Mouse (Mus musculus): ENCODE data around the gene Ap3d1. TPM values are rescaled to one million over a fixed set of nuclear protein-coding genes. Genes with fewer than 3 reads are reported as not detected.

Gene Ap3d1
- polyA plus RNA-seq, 1 experiment from 2014 or later, result 59.3 TPM

DNA sequence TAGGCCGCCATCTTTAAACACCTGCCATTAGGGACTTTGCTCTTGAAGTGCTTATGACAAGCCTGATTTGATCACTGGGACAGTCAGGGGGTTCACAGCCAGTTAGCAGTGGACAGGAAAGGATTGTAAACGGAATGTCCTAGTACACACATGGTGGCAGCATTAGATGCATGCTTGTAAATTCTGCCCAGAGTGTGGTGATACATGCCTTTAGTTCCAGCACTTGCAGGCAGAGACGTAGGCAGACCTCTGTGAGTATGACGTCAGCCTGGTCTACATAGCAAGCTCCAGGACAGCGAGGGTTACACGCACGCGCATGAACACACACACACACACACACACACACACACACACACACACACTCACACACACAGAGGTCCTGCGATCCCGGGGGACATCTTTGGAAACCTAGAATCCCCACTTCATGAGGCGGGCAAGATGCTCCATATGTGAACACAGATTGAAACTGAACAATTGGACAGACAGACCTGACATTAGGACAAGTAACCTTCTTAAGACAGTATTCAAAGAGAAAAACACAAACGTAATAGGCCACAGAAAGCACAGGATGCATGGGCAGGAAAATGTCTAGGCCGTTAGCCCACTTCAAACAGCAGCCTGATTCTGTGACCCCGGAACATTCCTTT, 83.7 kb downstream of the Ap3d1 start:
- no peak overlapping the region for H3K4me3 ChIP-seq (ENCODE audit: low read depth, low read length)
- no peaks in the 10 kb centered on the region for H3K36me3 ChIP-seq (ENCODE audit: control insufficient read depth, insufficient read depth, low read length)
- 85% methylated on average over 14 of the region's 14 CpGs for WGBS (ENCODE audit: insufficient replicate concordance)
- H3K27ac ChIP-seq (ENCODE audit: low read depth, low read length), result no peak overlapping the region
- H3K9me3 ChIP-seq (replicated peaks; ENCODE audit: control insufficient read depth, low read length), result no peaks in the 10 kb centered on the region
- H3K4me1 ChIP-seq (ENCODE audit: control insufficient read depth, insufficient read depth, low read length), result peaks cover 22% of the 10 kb centered on the region
- no peak overlapping the region for H3K4me2 ChIP-seq
- no peaks in the 10 kb centered on the region for H3K27me3 ChIP-seq (ENCODE audit: control insufficient read depth, insufficient read depth, low read length)
- no peak for ATAC-seq (replicated peaks; ENCODE audit: insufficient number of reproducible peaks, low FRiP score, low TSS enrichment)
- H3K9ac ChIP-seq (ENCODE audit: low read depth, low read length), result no peak overlapping the region

Other genes with a start within 250 kb of the Ap3d1 start
- gene Onecut3, start 247.4 kb downstream of the Ap3d1 start, polyA plus RNA-seq (2014; fragmentation: Nextera tagmentation; extraction: Ambion mirVana), result 0.04 TPM in 1 of 2 replicates, not detected in the other
- 0.09 TPM in 1 of 2 replicates, not detected in the other for gene Atp8b3, start 203.1 kb downstream of the Ap3d1 start, polyA plus RNA-seq (2014; fragmentation: Nextera tagmentation; extraction: Ambion mirVana)
- gene Rexo1, start 180.7 kb downstream of the Ap3d1 start, polyA plus RNA-seq (2014; fragmentation: Nextera tagmentation; extraction: Ambion mirVana), result 18.0 and 18.1 TPM in 2 replicates
- 4.9 and 5.5 TPM in 2 replicates for gene Klf16, start 164.9 kb downstream of the Ap3d1 start, polyA plus RNA-seq (2014; fragmentation: Nextera tagmentation; extraction: Ambion mirVana)
- 94.3 and 100 TPM in 2 replicates for gene Abhd17a, start 151.9 kb downstream of the Ap3d1 start, polyA plus RNA-seq (2014; fragmentation: Nextera tagmentation; extraction: Ambion mirVana)
- gene Scamp4, start 139.4 kb downstream of the Ap3d1 start, polyA plus RNA-seq (2014; fragmentation: Nextera tagmentation; extraction: Ambion mirVana), result 76.9 and 78.1 TPM in 2 replicates
- gene Adat3, start 139.4 kb downstream of the Ap3d1 start, polyA plus RNA-seq (2014; fragmentation: Nextera tagmentation; extraction: Ambion mirVana), result 6.2 and 6.6 TPM in 2 replicates
- gene Gm49322, start 136.2 kb downstream of the Ap3d1 start, polyA plus RNA-seq (2014; fragmentation: Nextera tagmentation; extraction: Ambion mirVana), result 0.83 and 0.84 TPM in 2 replicates
- 64.6 and 67.6 TPM in 2 replicates for gene Csnk1g2, start 119.4 kb downstream of the Ap3d1 start, polyA plus RNA-seq (2014; fragmentation: Nextera tagmentation; extraction: Ambion mirVana)
- gene Btbd2, start 85.2 kb downstream of the Ap3d1 start, polyA plus RNA-seq (2014; fragmentation: Nextera tagmentation; extraction: Ambion mirVana), result 37.6 and 47.0 TPM in 2 replicates
- gene Mknk2, start 64.2 kb downstream of the Ap3d1 start, polyA plus RNA-seq (2014; fragmentation: Nextera tagmentation; extraction: Ambion mirVana), result 62.1 and 68.8 TPM in 2 replicates
- gene Mob3a, start 40.3 kb downstream of the Ap3d1 start, polyA plus RNA-seq (2014; fragmentation: Nextera tagmentation; extraction: Ambion mirVana), result 38.9 and 39.0 TPM in 2 replicates
- gene Izumo4, start 40.1 kb downstream of the Ap3d1 start, polyA plus RNA-seq (2014; fragmentation: Nextera tagmentation; extraction: Ambion mirVana), result 8.2 and 8.5 TPM in 2 replicates
- gene Dot1l, start 12.9 kb upstream of the Ap3d1 start, polyA plus RNA-seq (2014; fragmentation: Nextera tagmentation; extraction: Ambion mirVana), result 23.1 and 27.3 TPM in 2 replicates
- gene Sf3a2, start 55.9 kb upstream of the Ap3d1 start, polyA plus RNA-seq (2014; fragmentation: Nextera tagmentation; extraction: Ambion mirVana), result 68.6 and 68.7 TPM in 2 replicates
- gene Plekhj1, start 56.4 kb upstream of the Ap3d1 start, polyA plus RNA-seq (2014; fragmentation: Nextera tagmentation; extraction: Ambion mirVana), result 89.0 and 97.7 TPM in 2 replicates
- 0.11 TPM in 1 of 2 replicates, not detected in the other for gene Amh, start 63.0 kb upstream of the Ap3d1 start, polyA plus RNA-seq (2014; fragmentation: Nextera tagmentation; extraction: Ambion mirVana)
- 8.0 and 10.0 TPM in 2 replicates for gene Jsrp1, start 71.2 kb upstream of the Ap3d1 start, polyA plus RNA-seq (2014; fragmentation: Nextera tagmentation; extraction: Ambion mirVana)
- 1,894 and 1,935 TPM in 2 replicates for gene Oaz1, start 84.4 kb upstream of the Ap3d1 start, polyA plus RNA-seq (2014; fragmentation: Nextera tagmentation; extraction: Ambion mirVana)
- gene Lingo3, start 101.8 kb upstream of the Ap3d1 start, polyA plus RNA-seq (2014; fragmentation: Nextera tagmentation; extraction: Ambion mirVana), result 0.14 TPM in 1 of 2 replicates, not detected in the other
- gene Lsm7, start 112.9 kb upstream of the Ap3d1 start, polyA plus RNA-seq (2014; fragmentation: Nextera tagmentation; extraction: Ambion mirVana), result 201 and 218 TPM in 2 replicates
- gene Sppl2b, start 113.0 kb upstream of the Ap3d1 start, polyA plus RNA-seq (2014; fragmentation: Nextera tagmentation; extraction: Ambion mirVana), result 22.9 and 26.3 TPM in 2 replicates
- not detected in 2 replicates for gene Tmprss9, start 129.6 kb upstream of the Ap3d1 start, polyA plus RNA-seq (2014; fragmentation: Nextera tagmentation; extraction: Ambion mirVana)
- gene Timm13, start 158.7 kb upstream of the Ap3d1 start, polyA plus RNA-seq (2014; fragmentation: Nextera tagmentation; extraction: Ambion mirVana), result 300 and 340 TPM in 2 replicates
- 7.9 and 11.6 TPM in 2 replicates for gene Lmnb2, start 176.0 kb upstream of the Ap3d1 start, polyA plus RNA-seq (2014; fragmentation: Nextera tagmentation; extraction: Ambion mirVana)
- 21.3 and 25.6 TPM in 2 replicates for gene Gadd45b, start 187.8 kb upstream of the Ap3d1 start, polyA plus RNA-seq (2014; fragmentation: Nextera tagmentation; extraction: Ambion mirVana)